Mouse (Mus musculus) cerebellum, postnatal 4 days (tissue): ENCODE results near the gene Kbtbd8.

Experiments used
- DNase-seq, 2 experiments: peaks; one replicate each; pipeline ENCODE4 v3.0.0; 2022; ENCODE audit warnings: low spot score in 2 of 2, mixed read lengths in 1 of 2

Kbtbd8 gene

GRCm38 (mm10) chr6:95116946-95117345 is at the start of gene Kbtbd8:
Kbtbd8 (plus strand) TSS chr6:95117240.
- no peak for DNase-seq

GRCm38 (mm10) chr6:95069753-95070152 is 47.3 kb upstream of the Kbtbd8 start:
- no peak for DNase-seq

GRCm38 (mm10) chr6:95085276-95085675 is 31.8 kb upstream of the Kbtbd8 start:
- DNase-seq: no peak

GRCm38 (mm10) chr6:95087154-95087846 is 29.7 kb upstream of the Kbtbd8 start:
- no peak for DNase-seq

GRCm38 (mm10) chr6:95088075-95088474 is 29.0 kb upstream of the Kbtbd8 start:
- peak in 1 of 2 experiments; percentile 6 for DNase-seq

GRCm38 (mm10) chr6:95094695-95095094 is 22.3 kb upstream of the Kbtbd8 start:
- DNase-seq: no peak

- peak; percentile 87 to 90 for DNase-seq
Measured at GRCm38 (mm10) chr6:95098366-95099109, 18.5 kb upstream of the Kbtbd8 start.

- no peak for DNase-seq
Measured at GRCm38 (mm10) chr6:95103706-95104105, 13.3 kb upstream of the Kbtbd8 start.

GRCm38 (mm10) chr6:95108437-95108836 is 8.6 kb upstream of the Kbtbd8 start:
- DNase-seq: no peak

- DNase-seq: no peak
Measured at GRCm38 (mm10) chr6:95109691-95110450, 7.2 kb upstream of the Kbtbd8 start.

GRCm38 (mm10) chr6:95112015-95112414 is 5.0 kb upstream of the Kbtbd8 start:
- DNase-seq: no peak

GRCm38 (mm10) chr6:95116513-95116912 is 527 bp upstream of the Kbtbd8 start:
- no peak for DNase-seq

GRCm38 (mm10) chr6:95117614-95118541 is 838 bp downstream of the Kbtbd8 start:
- peak; percentile 79 to 91 for DNase-seq

GRCm38 (mm10) chr6:95119389-95119788 is 2.3 kb downstream of the Kbtbd8 start:
- DNase-seq: no peak

GRCm38 (mm10) chr6:95149931-95150534 is 33.0 kb downstream of the Kbtbd8 start:
- DNase-seq: no peak

GRCm38 (mm10) chr6:95150885-95151284 is 33.8 kb downstream of the Kbtbd8 start:
- no peak for DNase-seq

GRCm38 (mm10) chr6:95151563-95151962 is 34.5 kb downstream of the Kbtbd8 start:
- no peak for DNase-seq

- no peak for DNase-seq
Measured at GRCm38 (mm10) chr6:95163965-95164364, 46.9 kb downstream of the Kbtbd8 start.

- no peak for DNase-seq
Measured at GRCm38 (mm10) chr6:95165630-95166029, 48.6 kb downstream of the Kbtbd8 start.

GRCm38 (mm10) chr6:95167668-95168227 is 50.7 kb downstream of the Kbtbd8 start:
- no peak for DNase-seq

GRCm38 (mm10) chr6:95169411-95169810 is 52.4 kb downstream of the Kbtbd8 start:
- DNase-seq: no peak
